Mouse (Mus musculus) liver, embryonic 14.5 days (tissue): ENCODE data around the gene Gm49405. TPM values are rescaled to one million over a fixed set of nuclear protein-coding genes. Genes with fewer than 3 reads are reported as not detected.

ENCODE experiments used
- ATAC-seq: fragments of 200-750 bp; cut with Nextera tagmentation; 2 replicates; pipeline ENCODE4 v1.8.0; 2017; ENCODE audit warnings: moderate number of reproducible peaks, mild to moderate bottlenecking, moderate library complexity; ENCODE audit not compliant: insufficient read depth
- DNase-seq, 3 experiments: peaks; one replicate each; pipeline ENCODE4 v3.0.0-alpha.2; 2012 to 2013; ENCODE audit warnings: low read depth in 3 of 3, low spot score in 3 of 3
- H3K27ac ChIP-seq: fragments of 300-500 bp; sonication (generic); 2 replicates; pipeline ENCODE4 v1.5.1; 2014; ENCODE audit warnings: moderate library complexity, mild to moderate bottlenecking, control low read depth, inconsistent platforms
- H3K27me3 ChIP-seq: fragments of 300-500 bp; sonication (generic); 2 replicates; pipeline ENCODE4 v1.6.1; 2014; ENCODE audit warnings: mild to moderate bottlenecking, low read length, moderate library complexity; ENCODE audit not compliant: control insufficient read depth, insufficient read depth
- H3K36me3 ChIP-seq: fragments of 300-500 bp; sonication (generic); replicated peaks from 2 replicates; pipeline ENCODE4 v1.6.1; 2014; ENCODE audit warnings: low read depth; ENCODE audit not compliant: control insufficient read depth, insufficient read depth
- H3K4me1 ChIP-seq, 2 experiments: fragments of 200-500 bp in 1 of 2; fragments of 300-500 bp in 1 of 2; sonication (generic) in 1 of 2; replicated peaks; 2 replicates each; pipeline ENCODE4 v1.6.1; 2012 to 2014; ENCODE audit warnings: antibody characterized with exemption in 1 of 2, inconsistent platforms in 1 of 2, low read length in 1 of 2; ENCODE audit not compliant: control insufficient read depth in 2 of 2, insufficient read depth in 2 of 2
- H3K4me2 ChIP-seq: fragments of 300-500 bp; sonication (generic); 2 replicates; pipeline ENCODE4 v1.6.1; 2014; ENCODE audit warnings: low read depth, mild to moderate bottlenecking, control low read depth, moderate library complexity
- H3K4me3 ChIP-seq, 2 experiments: fragments of 200-500 bp in 1 of 2; fragments of 300-500 bp in 1 of 2; sonication (generic) in 1 of 2; 2 replicates each; pipeline ENCODE4 v1.5.1; 2012 to 2014; ENCODE audit warnings: low read depth in 2 of 2, low read length in 2 of 2, mild to moderate bottlenecking in 2 of 2, control low read depth in 1 of 2, inconsistent platforms in 1 of 2, moderate library complexity in 1 of 2; ENCODE audit not compliant: insufficient read depth in 1 of 2
- H3K9ac ChIP-seq: fragments of 300-500 bp; sonication (generic); replicated peaks from 2 replicates; pipeline ENCODE4 v1.6.1; 2014; ENCODE audit warnings: mild to moderate bottlenecking, control low read depth, moderate library complexity
- H3K9me3 ChIP-seq: fragments of 300-500 bp; sonication (generic); 2 replicates; pipeline ENCODE4 v1.6.1; 2016; ENCODE audit warnings: low read length, mixed read lengths; ENCODE audit not compliant: control insufficient read depth
- CTCF ChIP-seq: IDR thresholded peaks from 2 replicates; pipeline ENCODE4 v1.5.1; 2016; ENCODE audit warnings: antibody characterized with exemption, low read depth, control low read depth
- EP300 ChIP-seq: IDR thresholded peaks from 2 replicates; pipeline ENCODE4 v1.6.1; 2016; ENCODE audit warnings: antibody characterized with exemption, low read depth
- WGBS: fragments of 180-500 bp; shearing (Covaris S2); extraction: QIAGEN DNeasy Blood & Tissue Kit; methylation state at CpG from one replicate; pipeline ENCODE4 v1.1.7; 2014; ENCODE audit not compliant: insufficient replicate concordance; 5-methylcytosine and 5-hydroxymethylcytosine counted together
- polyA plus RNA-seq, 2 experiments: library from polyadenylated mRNA; depleted of rRNA in 1 of 2; stranded (reverse) in 1 of 2; unstranded in 1 of 2; fragments of >200 nt; fragmentation: Nextera tagmentation in 1 of 2; extraction: Ambion mirVana in 1 of 2; gene quantifications; 2 replicates each; pipeline versions ENCODE4 v1.2.1 to v1.2.3; 2012 to 2014

The Gm49405 gene
- polyA plus RNA-seq, 2 experiments, result 0.25 to 0.73 TPM

DNA sequence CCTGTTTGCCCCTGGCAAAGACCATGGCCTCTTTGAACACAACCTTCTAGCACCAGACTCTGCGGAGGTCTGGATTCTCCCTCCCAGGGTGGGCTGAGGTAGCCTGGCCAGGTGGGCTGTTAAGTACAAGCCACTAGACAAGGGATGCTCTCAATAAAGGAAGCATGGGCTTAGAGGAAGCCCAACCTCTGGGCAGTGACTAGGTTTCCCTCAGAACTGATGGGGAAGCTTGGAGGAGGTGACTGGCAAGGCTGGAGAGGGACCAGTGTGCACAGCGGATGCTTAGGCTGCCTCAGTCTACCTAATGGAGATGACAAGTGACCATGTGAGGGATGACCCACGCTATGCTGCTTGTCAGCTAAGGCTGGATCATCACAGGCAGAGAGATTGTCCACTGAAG, 8.5 kb upstream of the Gm49405 start:
- H3K4me3 ChIP-seq, result no peak overlapping the region
- DNase-seq (no peak), ATAC-seq (no peak)
- H3K9me3 ChIP-seq, result no peaks in the 10 kb centered on the region
- no peak overlapping the region for H3K4me2 ChIP-seq
- H3K4me1 ChIP-seq, result 0 out of 4 replicates have a peak, but pooled peaks cover 0 to 2% of the 10 kb centered on the region in 2 experiments
- H3K27ac ChIP-seq, result no peak overlapping the region
- H3K9ac ChIP-seq, result no peak overlapping the region
- no peak for TF ChIP-seq EP300
- TF ChIP-seq CTCF, result no peak
- WGBS, result 74% methylated on average over 3 of the region's 3 CpGs
- no peaks in the 10 kb centered on the region for H3K27me3 ChIP-seq
- no peaks in the 10 kb centered on the region for H3K36me3 ChIP-seq

DNA sequence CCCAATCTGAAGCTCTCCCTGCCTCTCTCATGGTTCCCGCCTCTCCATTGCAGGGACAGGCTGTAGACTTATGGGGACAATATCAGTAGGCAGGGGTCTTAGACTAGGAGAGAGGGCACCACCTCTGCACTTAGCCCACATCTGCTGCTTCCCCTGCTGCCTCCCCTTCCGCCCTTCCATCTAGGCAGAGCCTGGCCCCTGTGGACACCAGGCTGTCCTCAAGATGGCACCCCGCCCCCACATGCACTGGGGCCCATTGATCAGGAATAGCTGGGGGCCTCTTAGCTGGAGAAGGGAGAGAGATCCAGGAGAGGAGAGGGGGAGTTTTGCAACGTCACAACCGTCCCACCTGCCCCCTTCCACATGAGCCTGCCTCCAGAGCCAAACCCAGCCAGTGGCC, 8.0 kb upstream of the Gm49405 start, which contains the start of gene Tbx10:
Tbx10 (plus strand) TSS at position 337 of the 400 bp plus-strand sequence.
- Histone ChIP-seq H3K4me1 (0 out of 4 replicates have a peak, but pooled peaks cover 0 to 2% of the 10 kb centered on the region in 2 experiments), H3K36me3 (no peaks in the 10 kb centered on the region), H3K9me3 (no peaks in the 10 kb centered on the region), H3K4me2 (no peak within 1 kb of the TSS), H3K4me3 (no peak within 1 kb of the TSS), H3K27ac (no peak within 1 kb of the TSS), H3K27me3 (no peaks in the 10 kb centered on the region), H3K9ac (no peak within 1 kb of the TSS)
- no peak for DNase-seq
- TF ChIP-seq EP300 (no peak), CTCF (no peak)
- ATAC-seq, result no peak
- WGBS, result 44% methylated on average over 5 of the region's 5 CpGs

DNA sequence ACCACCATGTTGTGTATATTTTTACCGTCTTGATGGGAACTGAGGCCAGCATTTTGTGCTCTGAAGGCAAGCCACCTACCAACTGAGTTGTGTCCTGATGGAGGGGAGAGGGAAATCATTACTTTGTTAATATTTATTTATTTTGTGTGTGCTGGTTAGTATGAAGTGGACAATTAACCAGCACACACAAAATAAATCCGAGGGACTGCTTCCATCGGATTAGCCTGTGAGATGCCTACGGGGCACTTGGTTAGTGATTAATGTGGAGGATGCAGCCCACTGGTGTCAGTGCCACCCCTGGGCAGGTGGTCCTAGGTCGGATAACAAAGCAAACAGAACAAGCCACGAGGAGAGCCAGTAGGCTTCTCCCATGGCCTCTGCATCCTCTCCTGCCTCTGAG, 5.5 kb upstream of the Gm49405 start:
- no peaks in the 10 kb centered on the region for H3K9me3 ChIP-seq
- H3K36me3 ChIP-seq, result no peaks in the 10 kb centered on the region
- WGBS, result 54% methylated on average over 6 of the region's 6 CpGs
- TF ChIP-seq CTCF (no peak), EP300 (no peak)
- ATAC-seq (no peak), DNase-seq (no peak)
- no peak overlapping the region for H3K9ac ChIP-seq
- no peaks in the 10 kb centered on the region for H3K27me3 ChIP-seq
- H3K4me3 ChIP-seq, result no peak overlapping the region
- no peak overlapping the region for H3K27ac ChIP-seq
- no peak overlapping the region for H3K4me2 ChIP-seq
- 0 out of 4 replicates have a peak, but pooled peaks cover 2 to 7% of the 10 kb centered on the region in 2 experiments for H3K4me1 ChIP-seq

DNA sequence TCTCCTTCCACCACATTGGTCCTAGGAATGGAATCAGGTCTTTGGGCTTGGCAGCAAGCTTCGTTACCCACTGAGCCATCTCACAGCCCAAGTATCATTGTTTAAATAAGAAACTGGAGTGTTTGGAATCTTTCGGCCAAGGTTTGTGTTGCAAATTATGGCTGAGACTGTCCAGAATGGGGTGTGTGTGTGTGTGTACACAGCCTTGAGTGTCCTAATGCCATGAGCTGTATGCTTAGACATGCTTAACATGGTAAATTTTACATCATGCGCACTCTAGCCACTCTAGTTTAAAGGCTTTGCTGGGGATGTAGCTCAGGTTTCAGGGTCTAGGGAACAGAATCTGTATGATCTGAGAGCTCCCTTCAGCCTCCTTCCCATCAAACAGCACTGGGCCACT, 4.9 kb upstream of the Gm49405 start:
- 84% methylated on average over 3 of the region's 3 CpGs for WGBS

DNA sequence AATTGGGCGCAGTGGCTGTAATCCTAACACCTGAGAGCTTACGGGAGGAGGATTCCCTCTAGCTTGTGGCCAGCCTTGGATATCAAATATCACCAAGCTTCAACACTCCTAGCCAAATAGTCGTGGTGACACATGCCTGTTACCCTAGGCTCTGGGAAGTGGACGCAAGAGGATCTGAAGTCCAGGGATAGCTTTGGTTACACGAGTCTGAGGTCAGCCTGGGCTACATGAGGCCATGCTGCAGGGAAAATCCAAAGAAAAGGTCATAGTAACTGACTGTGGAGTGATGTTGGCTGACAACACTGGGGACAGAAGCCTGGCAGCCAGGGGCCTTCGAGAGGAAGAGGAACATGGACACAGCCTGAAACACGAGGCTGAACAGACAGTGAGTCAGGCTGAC, 4.3 kb upstream of the Gm49405 start:
- Histone ChIP-seq H3K4me3 (no peak overlapping the region), H3K4me2 (no peak overlapping the region), H3K9ac (no peak overlapping the region), H3K9me3 (no peaks in the 10 kb centered on the region), H3K4me1 (peaks cover 2 to 10% of the 10 kb centered on the region in 2 experiments; a peak in 2 of 4 replicates), H3K27ac (no peak overlapping the region), H3K36me3 (no peaks in the 10 kb centered on the region), H3K27me3 (no peaks in the 10 kb centered on the region)
- ATAC-seq, result no peak
- DNase-seq, result no peak
- WGBS, result 48% methylated on average over 7 of the region's 7 CpGs
- TF ChIP-seq CTCF, result no peak
- no peak for TF ChIP-seq EP300

More for the DNA sequence above, 4.9 kb upstream of the Gm49405 start:
- Histone ChIP-seq H3K27me3 (no peaks in the 10 kb centered on the region), H3K4me3 (no peak overlapping the region), H3K9ac (no peak overlapping the region), H3K4me2 (no peak overlapping the region), H3K27ac (no peak overlapping the region), H3K9me3 (no peaks in the 10 kb centered on the region), H3K36me3 (no peaks in the 10 kb centered on the region), H3K4me1 (0 out of 4 replicates have a peak, but pooled peaks cover 2 to 7% of the 10 kb centered on the region in 2 experiments)
- no peak for DNase-seq
- no peak for ATAC-seq
- TF ChIP-seq CTCF (no peak), EP300 (no peak)
